Mouse (Mus musculus) C3H10T1/2 (cell line): ENCODE results near the gene Il17f. TPM values are rescaled to one million over a fixed set of nuclear protein-coding genes. Genes with fewer than 3 reads are reported as not detected.

Experiments
- polyA plus RNA-seq, 2 experiments: library from polyadenylated mRNA; unstranded; fragments of >200 nt; fragmentation: generic; extraction: Trizol; gene quantifications; one replicate each; pipeline ENCODE4 v1.2.1; 2012; ENCODE audit warnings: missing spikeins in 2 of 2

Gene Il17f
- under 1 TPM in 1 of 2 experiments, not detected in 1; 0.12 TPM for polyA plus RNA-seq

GRCm38 (mm10) chr1:20790517-20790916, at the start of gene Il17f:
Gene Il17f (minus strand): TSS chr1:20790617.

GRCm38 (mm10) chr1:20819771-20820605, 29.6 kb upstream of the Il17f start, which contains the start of gene Mcm3:
Gene Mcm3 (minus strand): TSS chr1:20820312.

GRCm38 (mm10) chr1:20730903-20731302, 59.5 kb downstream of the Il17f start, which contains the start of gene Il17a:
Gene Il17a (plus strand): TSS chr1:20730905.

Other genes with a start within 250 kb of the Il17f start
- gene Pkhd1, start 172.6 kb downstream of the Il17f start, polyA plus RNA-seq: under 1 TPM in 1 of 2 experiments, not detected in 1; under 0.01 TPM
- not detected for gene Il17a, start 59.7 kb downstream of the Il17f start, polyA plus RNA-seq
- 10 to 100 TPM; 22.7 to 98.5 TPM for gene Mcm3, start 29.7 kb upstream of the Il17f start, polyA plus RNA-seq
- 1 to 10 TPM in 1 of 2 experiments, under 1 TPM in 1; 0.11 to 2.8 TPM for gene Paqr8, start 100.0 kb upstream of the Il17f start, polyA plus RNA-seq
- 1 to 10 TPM in 1 of 2 experiments, under 1 TPM in 1; 0.19 to 2.3 TPM for gene Efhc1, start 161.0 kb upstream of the Il17f start, polyA plus RNA-seq